Mouse (Mus musculus) right cerebral cortex, adult 18-20 months (tissue): ENCODE data around the gene Rogdi.
A peak's percentile ranks its signal among the peaks of the same experiment; 100 is the strongest.

Source experiments
- DNase-seq: peaks from one replicate; pipeline ENCODE4 v3.0.0; 2022; ENCODE audit warnings: mixed read lengths

Rogdi gene

GRCm38 (mm10) chr16:4984717-4985116 lies 28.6 kb downstream of the Rogdi start:
- DNase-seq: no peak

DNA sequence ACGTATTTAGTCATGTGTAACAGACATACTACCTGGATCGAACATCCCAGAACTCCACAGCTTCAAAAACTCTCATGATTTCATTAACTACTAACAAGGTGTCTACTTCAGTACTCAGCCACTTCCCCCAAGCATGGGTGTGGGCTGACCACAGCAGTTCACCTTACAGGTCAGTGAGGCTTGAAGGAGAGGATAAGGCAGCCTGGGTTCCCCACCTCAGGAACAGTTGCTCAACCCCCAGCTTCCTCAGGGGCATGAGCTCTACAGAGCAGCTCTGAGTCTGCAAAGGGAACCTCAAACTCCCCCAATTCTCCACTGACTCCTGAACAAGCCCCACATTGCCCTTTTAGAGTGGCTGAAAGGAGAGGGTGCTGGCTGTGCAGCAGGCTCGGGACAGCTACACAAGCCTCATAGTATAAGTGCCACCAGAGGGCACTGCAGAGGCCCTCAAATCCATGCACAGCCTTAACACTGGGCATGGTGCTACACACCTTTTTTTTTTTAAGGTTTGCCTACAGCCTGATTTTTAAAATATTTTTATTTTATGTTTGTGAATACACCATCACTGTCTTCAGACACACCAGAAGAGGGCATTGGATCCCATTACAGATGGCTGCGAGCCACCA lies 33.5 kb downstream of the Rogdi start:
- DNase-seq: no peak

DNA sequence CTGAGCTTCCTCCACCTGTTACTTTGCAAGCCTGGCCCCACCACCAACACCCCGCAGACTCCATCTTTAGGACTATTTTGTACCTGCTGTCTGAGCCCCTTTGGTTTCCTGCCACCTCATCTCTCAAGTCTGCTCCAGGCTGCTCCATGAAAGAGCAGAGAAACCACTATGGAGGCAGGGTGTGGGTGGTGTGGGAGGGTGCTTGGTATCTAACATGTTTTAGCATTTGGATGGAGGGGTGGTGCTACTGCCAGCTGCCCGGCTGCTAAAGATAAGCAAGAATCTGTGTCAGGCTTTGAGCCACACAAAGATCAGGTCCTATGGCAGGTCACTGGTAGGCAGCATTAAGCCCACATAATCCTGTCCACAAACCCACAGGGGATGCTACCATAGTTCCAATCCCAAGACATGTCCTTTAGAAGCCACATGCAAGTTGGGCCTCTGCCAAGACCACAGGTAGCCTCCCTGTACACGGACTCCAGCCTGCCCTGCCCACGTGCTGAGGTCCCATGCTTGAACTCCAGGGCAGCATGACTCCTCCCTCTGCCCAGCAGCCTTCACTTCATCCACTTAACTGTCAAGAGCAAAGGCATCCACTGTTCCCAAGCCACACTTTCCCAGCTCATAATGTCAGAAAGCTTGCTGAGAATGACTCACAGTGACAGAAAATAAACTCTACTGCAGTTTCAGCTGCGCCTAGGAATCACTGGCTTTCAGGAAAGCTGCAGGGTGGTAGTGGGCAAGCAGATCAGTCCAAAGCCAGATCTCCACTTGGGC lies 34.9 kb downstream of the Rogdi start:
- peak; percentile 67 for DNase-seq

DNA sequence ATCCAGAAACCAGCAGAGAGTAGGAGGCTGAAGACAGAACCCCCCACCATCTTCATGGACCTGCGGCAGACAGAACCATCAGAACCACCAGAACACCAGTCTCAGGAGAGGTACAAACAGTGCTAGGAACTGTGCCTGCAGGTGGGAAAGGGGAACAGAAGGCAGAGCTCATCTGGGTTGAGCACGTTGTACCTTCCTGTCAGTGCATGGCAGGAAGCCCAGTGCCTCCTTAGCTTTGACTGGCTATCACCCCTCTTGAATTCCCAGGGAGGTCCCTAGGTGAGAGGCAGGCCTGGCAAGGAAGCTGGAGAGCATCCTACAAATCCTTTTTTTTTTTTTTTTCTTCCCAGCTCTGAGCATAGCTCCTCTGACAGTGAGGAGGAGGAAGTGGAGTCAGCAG lies 37.2 kb downstream of the Rogdi start:
- peak; percentile 54 for DNase-seq

GRCm38 (mm10) chr16:4974521-4974920 lies 38.8 kb downstream of the Rogdi start:
- no peak for DNase-seq

DNA sequence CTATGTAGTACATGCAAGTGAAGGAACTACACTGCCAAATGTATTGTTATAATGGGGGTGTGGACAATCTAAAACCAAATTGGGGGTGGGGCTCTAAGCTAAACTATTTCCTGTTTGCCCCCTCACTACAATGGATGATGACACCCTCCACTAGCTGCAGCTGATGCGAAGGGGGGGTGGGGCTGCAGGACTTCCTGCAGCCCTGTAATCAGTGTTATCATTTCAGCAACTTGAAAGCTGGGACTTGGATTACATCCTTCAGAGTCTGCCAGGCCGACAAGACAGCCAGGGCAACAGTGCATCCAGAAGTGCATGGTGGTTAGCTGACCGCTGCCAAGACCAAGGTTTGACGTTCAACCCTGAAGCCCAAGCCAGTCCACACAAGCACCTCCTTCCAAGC lies 41.7 kb downstream of the Rogdi start:
- DNase-seq: no peak

GRCm38 (mm10) chr16:4969055-4969843 lies 44.1 kb downstream of the Rogdi start:
- DNase-seq: no peak

DNA sequence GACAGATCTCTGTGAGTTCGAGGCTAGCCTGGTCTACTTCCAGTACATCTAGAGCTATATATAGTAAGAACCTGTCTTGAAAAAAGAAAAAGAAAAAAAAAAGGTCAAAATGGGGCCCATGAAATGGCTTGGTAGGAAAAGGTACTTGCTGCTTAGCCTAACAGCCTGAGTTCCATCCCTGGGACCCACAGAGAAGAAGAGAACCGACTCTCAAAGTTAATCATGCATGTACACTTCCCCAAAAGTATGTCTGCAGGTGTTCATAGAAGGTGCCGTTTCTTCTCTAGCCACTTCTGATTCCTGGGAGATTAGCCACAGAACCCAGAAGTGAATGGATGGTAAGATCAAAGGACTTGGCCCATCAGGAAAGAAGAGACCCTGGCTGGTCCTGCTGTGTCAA lies 44.9 kb downstream of the Rogdi start:
- no peak for DNase-seq

DNA sequence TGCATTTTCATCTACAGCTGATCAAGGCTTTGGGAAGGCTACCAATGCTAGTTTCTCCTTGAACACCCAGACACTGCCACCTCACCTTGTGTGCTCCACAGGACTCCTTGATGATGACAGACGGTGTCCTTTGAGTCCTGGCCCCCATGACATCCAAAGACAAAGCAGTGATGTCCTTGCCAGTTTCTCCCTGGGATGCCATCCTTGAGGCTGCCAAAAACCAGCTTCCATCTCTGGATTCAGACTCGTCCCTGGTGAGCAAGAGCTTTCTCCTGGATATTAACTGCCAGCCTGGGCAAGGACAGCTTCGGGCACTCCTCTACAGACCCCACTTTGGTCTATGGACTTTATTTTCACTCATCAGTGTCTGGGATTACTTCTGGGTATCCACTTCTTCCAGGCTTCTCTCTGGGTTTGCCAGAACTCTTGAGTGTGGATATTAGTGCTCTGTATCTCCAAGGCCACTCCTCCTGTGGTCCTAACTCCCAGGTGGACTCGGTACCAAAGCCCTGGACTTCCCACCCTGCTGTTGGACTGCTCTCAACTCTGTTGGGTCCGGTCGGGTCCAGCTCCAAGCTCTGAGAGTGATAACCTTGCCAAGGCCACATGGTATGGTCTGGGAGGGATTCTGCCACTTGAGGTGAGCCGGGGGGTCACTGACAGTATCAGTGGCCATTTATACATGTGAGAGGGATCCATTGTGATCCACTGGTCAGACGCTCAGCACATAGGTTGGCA lies 47.8 kb downstream of the Rogdi start:
- no peak for DNase-seq

- DNase-seq: no peak
These were observed 48.5 kb downstream of the Rogdi start for GRCm38 (mm10) chr16:4964731-4965391.

GRCm38 (mm10) chr16:4963797-4964709 lies 49.3 kb downstream of the Rogdi start, which contains the start of gene Anks3:
Gene Anks3, minus strand, starts transcription at chr16:4964205.
- peak; percentile 100 for DNase-seq

- DNase-seq: no peak
These were observed 50.0 kb downstream of the Rogdi start for GRCm38 (mm10) chr16:4963346-4963745.

- DNase-seq: no peak
These were observed 53.1 kb downstream of the Rogdi start for GRCm38 (mm10) chr16:4960260-4960659.
